Mouse (Mus musculus) adipocyte (in vitro differentiated cells): ENCODE results near the gene Nek5.
"Not testable (repeated sequence)": the region's sequence is repeated elsewhere in the genome, so short reads cannot be mapped to it uniquely, and the experiment has no call there.

Experiments
- DNase-seq: peaks from one replicate; pipeline ENCODE4 v3.0.0-alpha.2; 2016; ENCODE audit warnings: low spot score

Nek5 gene

GRCm38 (mm10) chr8:22124220-22125152 is at the start of gene Nek5:
TSS of gene Nek5 (minus strand) at chr8:22125053.
- peak; percentile 5 for DNase-seq

- no peak for DNase-seq
Observed at GRCm38 (mm10) chr8:22169167-22169566, 44.3 kb upstream of the Nek5 start.

- DNase-seq: peak; percentile 92
Observed at GRCm38 (mm10) chr8:22166080-22166603, 41.3 kb upstream of the Nek5 start, which contains the start of gene Nek3. TSS of gene Nek3 (minus strand) at chr8:22166435.

- no peak for DNase-seq
Observed at GRCm38 (mm10) chr8:22165251-22166079, 40.6 kb upstream of the Nek5 start.

GRCm38 (mm10) chr8:22164431-22164830 is 39.6 kb upstream of the Nek5 start:
- DNase-seq: no peak

- no peak for DNase-seq
Observed at GRCm38 (mm10) chr8:22162206-22162605, 37.4 kb upstream of the Nek5 start.

GRCm38 (mm10) chr8:22150345-22150663 is 25.5 kb upstream of the Nek5 start:
- DNase-seq: no peak

GRCm38 (mm10) chr8:22149643-22150344 is 24.9 kb upstream of the Nek5 start:
- no peak for DNase-seq

GRCm38 (mm10) chr8:22148367-22148740 is 23.5 kb upstream of the Nek5 start:
- no peak for DNase-seq

- no peak for DNase-seq
Observed at GRCm38 (mm10) chr8:22147706-22148366, 23.0 kb upstream of the Nek5 start.

GRCm38 (mm10) chr8:22145831-22146230 is 21.0 kb upstream of the Nek5 start:
- DNase-seq: no peak

GRCm38 (mm10) chr8:22143764-22144491 is 19.1 kb upstream of the Nek5 start:
- DNase-seq: no peak

GRCm38 (mm10) chr8:22142592-22142991 is 17.7 kb upstream of the Nek5 start:
- no peak for DNase-seq

- DNase-seq: no peak
Observed at GRCm38 (mm10) chr8:22141836-22142385, 17.1 kb upstream of the Nek5 start.

GRCm38 (mm10) chr8:22136462-22136861 is 11.6 kb upstream of the Nek5 start:
- not testable (repeated sequence) for DNase-seq

- DNase-seq: no peak
Observed at GRCm38 (mm10) chr8:22134750-22135135, 9.9 kb upstream of the Nek5 start.

GRCm38 (mm10) chr8:22134078-22134749 is 9.4 kb upstream of the Nek5 start:
- no peak for DNase-seq

- no peak for DNase-seq
Observed at GRCm38 (mm10) chr8:22132062-22132461, 7.2 kb upstream of the Nek5 start.

- no peak for DNase-seq
Observed at GRCm38 (mm10) chr8:22107020-22107419, 17.8 kb downstream of the Nek5 start.

GRCm38 (mm10) chr8:22091568-22091967 is 33.3 kb downstream of the Nek5 start:
- peak; percentile 32 for DNase-seq
